Mouse (Mus musculus) kidney, adult 11 months (tissue): ENCODE results near the gene Gm3336.
A peak's percentile ranks its signal among the peaks of the same experiment; 100 is the strongest.

Experiments
- DNase-seq: peaks from one replicate; pipeline ENCODE4 v3.0.0; 2022

Gm3336 gene

DNA sequence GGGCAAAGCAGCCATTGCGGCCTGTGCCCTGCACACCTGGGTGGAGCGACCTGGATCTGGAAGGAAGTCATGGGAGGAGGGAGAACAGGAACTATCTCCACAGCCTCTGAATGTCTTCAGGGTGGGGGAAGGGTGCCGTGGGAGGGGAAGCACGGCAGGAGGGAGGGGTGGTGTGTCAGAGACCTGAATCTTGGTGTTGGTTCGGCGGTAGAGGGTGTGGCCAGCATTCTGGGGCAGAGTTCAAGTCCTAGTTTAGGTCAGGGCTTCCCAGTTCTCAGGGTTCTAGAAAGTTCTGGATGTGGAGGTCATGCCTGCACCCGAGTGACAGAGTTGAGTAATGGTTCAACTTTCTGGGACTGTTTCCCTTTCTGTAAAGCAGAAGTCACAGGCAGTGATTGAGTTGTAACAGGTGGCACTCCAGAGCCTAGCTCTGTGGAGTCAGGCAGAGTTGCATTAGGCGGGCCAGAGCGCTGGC lies 1.5 kb downstream of the Gm3336 start:
- DNase-seq, result peak; percentile 54

GRCm38 (mm10) chr8:70720739-70721138 lies 2.4 kb downstream of the Gm3336 start:
- peak; percentile 72 for DNase-seq

GRCm38 (mm10) chr8:70721601-70722000 lies 3.3 kb downstream of the Gm3336 start:
- no peak for DNase-seq

DNA sequence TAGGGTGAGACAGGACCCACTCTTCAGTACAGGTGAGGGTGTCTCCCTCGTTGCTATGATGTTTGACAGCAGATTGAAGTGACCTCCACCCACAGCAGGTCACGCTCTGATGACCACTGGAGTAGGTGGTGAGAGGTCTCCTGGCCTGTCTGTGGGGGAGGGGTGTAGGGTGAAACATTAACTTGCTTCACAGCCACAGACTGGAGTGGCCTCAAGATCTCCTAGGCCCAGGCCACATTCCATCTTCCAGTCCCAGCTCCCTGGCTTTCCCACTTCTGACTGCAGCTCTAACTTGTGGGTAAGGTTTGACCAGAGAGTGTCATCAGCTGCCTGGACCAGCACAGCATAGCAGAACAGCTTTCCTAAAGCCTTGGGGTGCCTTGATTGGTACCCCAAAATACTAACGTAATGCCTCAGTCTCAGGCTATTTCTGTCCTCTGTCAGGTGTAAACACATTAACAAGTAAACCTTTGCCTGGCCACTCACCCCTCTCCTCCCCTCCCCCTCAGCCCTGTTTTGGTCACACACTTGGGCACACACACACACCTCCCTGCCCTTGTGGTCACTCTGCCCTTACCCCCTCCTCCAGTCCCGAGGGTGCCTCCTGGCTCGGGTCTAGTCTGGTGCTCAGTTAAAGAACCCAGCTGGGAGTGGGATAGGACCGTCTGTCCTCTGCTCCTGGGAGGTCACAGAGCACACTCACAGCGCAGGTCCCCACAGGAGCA lies 5.3 kb downstream of the Gm3336 start, which contains the start of gene Pde4c:
Pde4c (plus strand) TSS at position 235 of the 725 bp plus-strand sequence.
- DNase-seq, result peak; percentile 97

GRCm38 (mm10) chr8:70724216-70724615 lies 5.9 kb downstream of the Gm3336 start:
- no peak for DNase-seq

DNA sequence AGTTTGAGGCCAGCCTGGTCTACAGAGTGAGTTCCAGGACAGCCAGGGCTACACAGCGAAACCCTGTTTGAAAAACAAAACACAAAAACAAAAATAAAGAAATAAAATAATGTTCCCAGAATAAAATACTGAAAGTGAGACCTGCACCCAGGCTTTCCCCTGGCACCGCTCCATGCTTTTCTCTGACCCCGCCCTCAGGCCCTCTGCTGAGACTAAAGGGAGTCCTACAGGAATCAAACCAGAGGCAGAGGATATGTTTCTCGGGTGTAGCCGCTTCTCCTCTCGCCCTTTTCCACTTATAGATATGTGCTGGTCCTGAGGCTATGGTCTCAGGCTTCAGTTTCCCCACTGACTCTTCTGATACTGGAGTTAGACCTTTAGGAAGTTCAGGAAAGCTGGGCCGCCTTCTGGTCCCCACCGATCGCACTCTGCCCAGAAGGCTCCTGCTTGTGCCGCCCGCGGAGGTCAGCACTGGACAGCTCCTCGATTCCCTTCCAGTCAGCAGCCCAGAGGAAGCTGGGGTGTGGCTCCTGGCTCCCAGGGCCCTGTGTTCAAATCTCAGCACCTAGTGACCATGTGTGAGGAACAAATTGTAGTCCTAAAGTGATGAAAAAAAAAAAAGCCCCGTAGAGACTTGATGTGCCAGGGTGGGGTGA lies 7.6 kb downstream of the Gm3336 start:
- DNase-seq, result peak; percentile 57

DNA sequence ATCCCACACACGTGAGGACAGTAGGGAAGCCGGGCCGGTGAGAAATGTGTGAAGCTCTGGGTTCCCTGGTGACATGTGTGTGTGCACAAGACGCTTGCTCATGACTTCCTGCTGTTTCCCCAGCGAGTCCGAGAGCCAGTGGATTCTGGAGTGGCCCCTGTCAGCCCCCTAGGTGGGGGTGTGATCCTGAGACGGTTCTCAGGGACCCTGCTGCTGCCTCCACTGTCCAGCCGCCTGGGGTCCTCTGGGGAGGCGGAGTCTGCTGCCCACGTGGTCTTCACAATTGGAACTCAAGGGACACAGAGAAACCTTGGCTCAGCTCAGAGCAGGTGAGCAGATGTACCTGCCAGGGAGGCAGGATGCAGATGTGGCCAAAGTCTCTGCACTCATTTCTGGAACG lies 8.4 kb downstream of the Gm3336 start:
- no peak for DNase-seq

DNA sequence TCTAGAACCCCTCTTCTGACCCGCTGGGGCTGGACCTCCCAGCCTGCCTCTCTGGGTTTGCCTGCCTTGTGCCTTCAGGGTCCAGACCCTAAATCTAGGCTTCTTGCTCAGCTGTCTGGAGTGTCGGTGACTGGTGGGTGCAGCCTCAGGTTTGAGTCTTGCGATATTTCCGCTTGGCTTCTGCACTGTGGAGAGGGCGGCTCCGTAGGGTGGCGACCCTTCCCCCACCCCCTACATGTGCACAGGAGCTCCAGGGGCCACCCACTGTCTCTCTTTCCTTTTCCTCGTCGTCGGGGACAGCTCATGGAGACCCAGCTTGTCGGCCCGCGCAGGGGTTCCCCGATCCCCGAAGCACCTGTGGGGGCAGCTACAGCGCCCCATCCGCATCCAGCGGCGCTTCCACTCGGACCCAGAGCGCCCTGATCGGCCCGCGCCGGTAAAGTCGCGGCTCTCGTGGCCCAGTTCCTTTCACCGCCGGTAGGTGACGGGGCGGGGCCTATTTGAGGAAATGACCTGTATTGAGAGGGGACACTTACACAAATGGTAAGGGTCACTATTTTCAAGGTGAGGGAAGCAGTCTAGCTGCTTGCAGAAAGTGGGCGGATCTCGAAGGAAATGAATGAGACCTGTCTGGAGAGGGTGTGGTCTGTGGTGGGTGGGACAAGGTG lies 11.6 kb downstream of the Gm3336 start:
- no peak for DNase-seq

DNA sequence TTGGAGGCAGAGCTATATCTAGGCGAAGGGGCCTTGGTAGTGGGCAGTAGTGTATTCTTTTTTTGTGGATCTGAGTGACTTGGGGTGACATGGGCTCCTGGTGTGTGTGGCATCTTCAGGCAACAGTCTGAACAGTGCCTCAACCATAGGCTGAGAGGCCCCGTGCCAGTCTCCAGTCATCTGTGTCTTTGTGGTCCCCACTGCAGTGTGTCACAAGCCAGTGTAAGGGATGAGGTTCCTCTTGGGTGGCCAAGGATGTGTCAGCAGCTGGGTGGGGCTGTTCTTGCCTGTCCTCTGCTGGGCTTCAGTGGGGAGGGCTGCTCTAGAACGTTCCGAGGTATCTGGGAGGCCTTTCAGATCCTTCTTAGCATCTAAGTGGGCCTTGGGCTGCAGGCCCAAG lies 12.6 kb downstream of the Gm3336 start:
- no peak for DNase-seq

- DNase-seq, result no peak
Observed at GRCm38 (mm10) chr8:70737705-70738104, 19.4 kb downstream of the Gm3336 start.

GRCm38 (mm10) chr8:70738211-70738610 lies 19.9 kb downstream of the Gm3336 start:
- DNase-seq, result peak; percentile 2

- DNase-seq, result peak; percentile 2
Observed at GRCm38 (mm10) chr8:70741661-70742060, 23.3 kb downstream of the Gm3336 start.

DNA sequence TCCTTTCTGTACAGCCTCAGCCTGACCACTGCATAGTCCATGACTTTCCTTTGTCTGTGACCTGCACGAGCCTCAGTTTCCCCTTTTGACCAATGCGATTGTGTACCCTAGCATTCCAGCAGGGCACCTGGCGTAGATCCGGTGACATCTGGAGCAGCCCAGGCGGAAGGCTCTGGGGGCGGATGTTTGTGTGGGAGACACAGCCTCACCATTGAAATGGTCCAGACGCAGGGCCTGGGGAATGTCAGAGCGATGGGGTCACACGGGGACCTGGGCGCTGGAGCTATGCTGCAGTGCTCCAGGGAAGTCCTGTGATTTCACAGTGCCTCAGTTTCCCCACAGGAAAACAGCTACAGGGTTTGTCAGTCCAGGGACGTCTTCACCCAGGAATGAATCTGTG lies 23.8 kb downstream of the Gm3336 start:
- DNase-seq, result peak; percentile 4

DNA sequence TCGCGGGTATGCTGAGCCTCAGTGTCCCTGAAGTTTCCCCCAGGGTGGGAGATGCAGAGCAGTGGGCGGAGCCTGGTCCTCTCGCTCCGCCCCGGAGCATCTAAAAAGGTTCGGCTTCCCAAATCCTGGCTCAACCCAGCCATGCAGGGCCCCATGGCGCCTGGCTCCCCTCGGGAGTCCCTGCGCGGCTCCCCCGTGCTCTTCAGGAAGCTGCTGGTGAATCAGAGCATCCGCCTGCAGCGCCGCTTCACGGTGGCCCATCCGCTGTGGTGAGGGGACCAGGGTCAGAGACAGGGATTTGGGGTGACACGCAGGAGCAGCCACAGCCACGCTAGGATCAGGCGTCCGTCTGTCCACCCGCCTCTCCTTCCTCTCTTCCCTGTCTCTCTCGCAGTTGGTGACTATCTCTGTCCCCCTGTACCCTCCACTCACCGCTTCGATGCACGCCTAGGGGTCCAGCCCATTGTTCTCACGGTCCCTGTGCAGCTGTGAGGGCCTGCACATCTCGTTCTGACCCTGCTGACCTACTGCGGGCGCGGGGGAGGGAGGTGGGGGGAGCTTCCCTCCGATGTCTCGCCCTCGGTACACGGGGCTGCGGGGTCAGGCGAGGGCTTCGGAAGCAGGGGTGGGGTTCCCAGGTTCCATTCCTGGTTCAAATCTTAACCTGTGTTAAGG lies 24.8 kb downstream of the Gm3336 start:
- peak; percentile 31 for DNase-seq

DNA sequence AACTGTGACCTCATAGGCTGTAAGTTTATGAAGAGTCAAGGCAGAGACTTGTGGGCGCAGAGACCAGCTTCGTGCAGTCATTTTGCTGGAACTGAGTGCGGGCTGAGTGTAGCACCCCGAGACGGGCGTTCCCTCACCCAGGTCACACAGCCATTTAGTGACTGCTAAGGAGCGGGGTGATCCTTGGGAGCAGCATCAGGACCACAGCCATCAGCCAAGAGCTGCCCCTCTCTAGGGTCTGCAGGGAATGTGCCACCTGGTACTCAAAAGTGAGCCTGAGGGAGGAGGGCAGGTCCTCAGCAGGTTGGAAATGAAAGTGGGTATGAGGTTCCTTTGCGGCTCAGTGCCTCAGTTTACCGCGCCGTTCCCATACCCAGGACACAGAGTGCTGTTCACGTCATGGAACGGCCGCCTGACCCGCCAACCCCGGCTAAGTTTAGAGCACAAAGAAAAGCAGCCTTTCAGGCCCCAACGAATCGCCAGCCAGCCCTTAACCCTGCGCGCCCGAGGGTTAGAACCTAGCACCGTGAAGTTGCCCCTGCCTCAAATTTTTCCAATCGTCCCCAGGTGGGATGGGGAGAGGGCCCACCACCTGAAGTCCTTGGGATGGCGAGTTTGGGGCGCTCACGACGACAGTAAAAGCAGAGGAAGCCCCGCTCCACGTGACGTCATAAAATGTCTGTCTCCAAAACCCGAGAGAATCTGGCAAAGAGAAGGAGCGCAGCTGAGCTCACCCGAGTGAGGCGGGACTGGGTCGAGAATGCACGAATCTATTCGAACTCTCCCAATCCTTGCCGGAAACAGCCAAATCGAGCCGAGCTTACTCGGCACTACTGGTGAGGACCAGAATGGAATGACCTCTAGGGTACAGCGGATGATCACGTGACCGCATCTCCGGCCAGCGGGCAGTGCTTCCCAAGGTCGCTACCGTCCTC lies 25.6 kb downstream of the Gm3336 start:
- DNase-seq, result peak; percentile 91

DNA sequence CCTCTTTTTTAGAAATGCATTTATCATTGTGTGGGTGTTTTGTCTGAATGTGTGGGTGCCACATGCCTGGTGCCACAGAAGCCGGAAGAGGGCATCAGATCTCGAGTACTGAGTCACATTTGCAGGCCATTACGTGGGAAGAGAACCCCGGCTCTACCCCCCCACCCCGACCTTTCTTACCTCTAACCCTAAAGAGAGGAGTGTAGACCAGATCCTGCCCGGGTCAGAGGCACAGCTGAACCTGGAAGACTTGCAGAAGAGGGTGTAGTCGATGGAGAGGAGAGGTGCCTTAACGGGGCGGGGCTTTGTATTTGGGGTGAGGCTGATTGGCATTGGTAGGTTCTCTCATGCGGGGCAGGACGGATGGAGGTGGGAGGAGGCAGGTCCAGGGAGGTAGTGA lies 26.5 kb downstream of the Gm3336 start:
- DNase-seq, result no peak

DNA sequence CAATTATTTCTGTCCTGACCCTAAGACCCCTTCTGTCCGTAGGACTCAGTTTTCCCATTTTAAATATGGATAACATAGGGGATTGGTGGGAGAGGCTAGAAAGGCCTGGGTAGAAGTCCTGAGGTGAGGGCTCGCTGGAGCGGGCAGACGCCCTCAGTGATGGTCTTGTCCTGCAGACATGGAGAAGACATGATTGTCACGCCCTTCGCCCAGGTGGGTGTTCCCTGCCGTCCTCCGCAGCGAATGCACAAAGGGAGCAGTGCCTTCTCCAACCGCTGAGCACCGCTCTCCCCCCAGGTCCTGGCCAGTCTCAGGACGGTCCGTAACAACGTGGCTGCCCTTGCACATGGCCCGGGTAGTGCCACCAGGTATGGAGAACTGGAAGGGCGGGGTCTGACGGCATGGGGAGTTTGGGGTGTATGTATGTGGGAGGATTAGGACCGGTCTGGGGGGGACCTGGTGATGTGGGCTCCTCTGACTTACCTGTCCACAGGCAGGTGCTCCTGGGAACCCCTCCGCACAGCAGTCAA lies 27.4 kb downstream of the Gm3336 start:
- peak; percentile 10 for DNase-seq

GRCm38 (mm10) chr8:70746676-70747075 lies 28.3 kb downstream of the Gm3336 start:
- DNase-seq, result peak; percentile 4

- peak; percentile 2 for DNase-seq
Observed at GRCm38 (mm10) chr8:70747211-70747890, 29.0 kb downstream of the Gm3336 start.

GRCm38 (mm10) chr8:70748246-70749096 lies 30.1 kb downstream of the Gm3336 start:
- peak; percentile 3 for DNase-seq
